Comparison of ENCODE assay signal across 10 mouse cellular contexts in genomic region chr1:46851586-46851985, GRCm38 (mm10). TPM values are rescaled to one million over a fixed set of nuclear protein-coding genes. Genes with fewer than 3 reads are reported as not detected.
DNase-seq lines count a peak whose midpoint lies in the region; ATAC-seq lines count a peak whose summit lies in the region.
"Had no signal": no experiment of that assay in that cellular context is flagged by ENCODE, and none has a peak within 500 bp of the region (broad histone marks: within the 10 kb centered on the region; RNA-seq: fewer than 3 reads in every experiment).

No protein-coding gene starts in this region.

- ATAC-seq in heart, embryonic 11.5 days (replicated peaks; ENCODE audit: insufficient number of reproducible peaks, low FRiP score, low TSS enrichment): no peak
- no peak for ATAC-seq in forebrain, embryonic 13.5 days
- ATAC-seq in liver, embryonic 15.5 days (ENCODE audit: insufficient read depth): no peak

- no peaks in the 10 kb centered on the region for H3K27me3 ChIP-seq in heart, embryonic 11.5 days (ENCODE audit: control insufficient read depth, insufficient read depth, low read length)
- no peaks in the 10 kb centered on the region for H3K27me3 ChIP-seq in forebrain, embryonic 13.5 days
- H3K27me3 ChIP-seq in liver, embryonic 15.5 days: no peaks in the 10 kb centered on the region

- no peak overlapping the region for H3K9ac ChIP-seq in heart, embryonic 11.5 days (ENCODE audit: low read depth, low read length)
- H3K9ac ChIP-seq in forebrain, embryonic 13.5 days: peak overlapping the region; percentile 48
- H3K9ac ChIP-seq in liver, embryonic 15.5 days: no peak overlapping the region

- DNase-seq in heart, adult 8-10 months (ENCODE audit: low spot score): no peak
- peak; percentile 12 for DNase-seq in CD4-positive helper T cell, adult 2 months (ENCODE audit: low read depth, low spot score)
- DNase-seq in retina, postnatal 1 day: no peak
- no peak for DNase-seq in right cerebral cortex, postnatal 4 days
- DNase-seq in layer of hippocampus, postnatal 36 days: no peak
- DNase-seq: cerebellum, adult 8-10 months; kidney, adult 9 months had no signal

- 61% methylated on average over 4 of the region's 4 CpGs for WGBS in heart, embryonic 11.5 days (ENCODE audit: insufficient replicate concordance)
- WGBS in forebrain, embryonic 13.5 days: 60% methylated on average over 4 of the region's 4 CpGs
- 31% methylated on average over 4 of the region's 4 CpGs for WGBS in liver, embryonic 15.5 days (ENCODE audit: insufficient replicate concordance)

- H3K4me2 ChIP-seq in heart, embryonic 11.5 days: peak overlapping the region; percentile 36
- H3K4me2 ChIP-seq in forebrain, embryonic 13.5 days: peak overlapping the region; percentile 75
- peak overlapping the region; percentile 23; the same call in 1 of the 2 replicates for H3K4me2 ChIP-seq in liver, embryonic 15.5 days

- no peak overlapping the region for H3K4me3 ChIP-seq in heart, embryonic 11.5 days (ENCODE audit: low read depth, low read length)
- H3K4me3 ChIP-seq in forebrain, embryonic 13.5 days: peak overlapping the region; percentile 88
- H3K4me3 ChIP-seq in liver, embryonic 15.5 days (replicated peaks): no peak overlapping the region

- H3K36me3 ChIP-seq in heart, embryonic 11.5 days (ENCODE audit: control insufficient read depth, insufficient read depth, low read length): no peaks in the 10 kb centered on the region
- H3K36me3 ChIP-seq in forebrain, embryonic 13.5 days (ENCODE audit: poor library complexity, severe bottlenecking): no peaks in the 10 kb centered on the region
- H3K36me3 ChIP-seq in liver, embryonic 15.5 days (replicated peaks): no peaks in the 10 kb centered on the region

- no peaks in the 10 kb centered on the region for H3K4me1 ChIP-seq in heart, embryonic 11.5 days (ENCODE audit: control insufficient read depth, insufficient read depth, low read length)
- peaks cover 34% of the 10 kb centered on the region for H3K4me1 ChIP-seq in forebrain, embryonic 13.5 days
- peaks cover 21% of the 10 kb centered on the region for H3K4me1 ChIP-seq in liver, embryonic 15.5 days (replicated peaks)

- no peak overlapping the region for H3K27ac ChIP-seq in heart, embryonic 11.5 days (ENCODE audit: low read depth, low read length)
- no peak overlapping the region for H3K27ac ChIP-seq in forebrain, embryonic 13.5 days
- no peak overlapping the region for H3K27ac ChIP-seq in liver, embryonic 15.5 days (replicated peaks)

- no peaks in the 10 kb centered on the region for H3K9me3 ChIP-seq in heart, embryonic 11.5 days (replicated peaks; ENCODE audit: control insufficient read depth, low read length)
- H3K9me3 ChIP-seq in forebrain, embryonic 13.5 days (replicated peaks): no peaks in the 10 kb centered on the region
- no peaks in the 10 kb centered on the region for H3K9me3 ChIP-seq in liver, embryonic 15.5 days (replicated peaks)

RNA-seq across cellular contexts. Expression of gene Slc39a10, which starts 41.1 kb away (rescaled TPM):
- polyA plus RNA-seq in heart, embryonic 11.5 days (2014; fragmentation: Nextera tagmentation; extraction: Ambion mirVana): 48.0 and 50.5 TPM in 2 replicates
- 1 to 10 TPM; 5.5 to 8.5 (median 7.6) TPM for total RNA-seq in heart, adult 8-10 months (2022)
- polyA plus RNA-seq in forebrain, embryonic 13.5 days (2015; fragmentation: Nextera tagmentation; extraction: Ambion mirVana): 53.9 and 56.5 TPM in 2 replicates
- polyA plus RNA-seq in liver, embryonic 15.5 days (2015; fragmentation: Nextera tagmentation; extraction: Ambion mirVana): 2.7 and 3.1 TPM in 2 replicates
- total RNA-seq in layer of hippocampus, postnatal 36 days (2021): 100 to 1,000 TPM in 1 of 2 experiments, 10 to 100 TPM in 1; 98.9 to 109 TPM

Comparison
In these comparisons a context has a peak if more than half of its experiments do, and no peak if none do; other contexts are left out.
1. H3K4me2 ChIP-seq: peak in every context shown above with its lines; median percentile 75 in forebrain, embryonic 13.5 days; 36 in heart, embryonic 11.5 days; 23 in liver, embryonic 15.5 days.
2. RNA of gene Slc39a10, which starts 41.1 kb away (polyA plus RNA-seq): 53.9 to 56.5 TPM in forebrain, embryonic 13.5 days and 48.0 to 50.5 TPM in heart, embryonic 11.5 days; 2.7 to 3.1 TPM in liver, embryonic 15.5 days; every median in the first group is over 10 times any median in the second.